Mouse (Mus musculus) hindbrain, embryonic 15.5 days (tissue): ENCODE results near the gene Efcc1. TPM values are rescaled to one million over a fixed set of nuclear protein-coding genes. Genes with fewer than 3 reads are reported as not detected.

Experiments
- ATAC-seq: fragments of 200-750 bp; cut with Nextera tagmentation; 2 replicates; pipeline ENCODE4 v1.8.0; 2017; ENCODE audit warnings: low read depth, moderate number of reproducible peaks, moderate TSS enrichment; ENCODE audit not compliant: low FRiP score
- H3K27ac ChIP-seq: fragments of 300-500 bp; sonication (generic); replicated peaks from 2 replicates; pipeline ENCODE4 v1.5.1; 2015; ENCODE audit warnings: mild to moderate bottlenecking, inconsistent platforms
- H3K27me3 ChIP-seq: fragments of 300-500 bp; sonication (generic); 2 replicates; pipeline ENCODE4 v1.6.1; 2015; ENCODE audit warnings: control low read depth, inconsistent platforms
- H3K36me3 ChIP-seq: fragments of 300-500 bp; sonication (generic); 2 replicates; pipeline ENCODE4 v1.6.1; 2015; ENCODE audit warnings: control low read depth, inconsistent platforms
- H3K4me1 ChIP-seq: fragments of 300-500 bp; sonication (generic); replicated peaks from 2 replicates; pipeline ENCODE4 v1.6.1; 2015; ENCODE audit warnings: control low read depth, inconsistent platforms
- H3K4me2 ChIP-seq: fragments of 300-500 bp; sonication (generic); 2 replicates; pipeline ENCODE4 v1.6.1; 2015; ENCODE audit warnings: moderate library complexity, mild to moderate bottlenecking, inconsistent platforms
- H3K4me3 ChIP-seq: fragments of 300-500 bp; sonication (generic); 2 replicates; pipeline ENCODE4 v1.5.1; 2015; ENCODE audit warnings: mild to moderate bottlenecking, inconsistent platforms
- H3K9ac ChIP-seq: fragments of 300-500 bp; sonication (generic); 2 replicates; pipeline ENCODE4 v1.6.1; 2015; ENCODE audit warnings: inconsistent platforms
- H3K9me3 ChIP-seq: fragments of 300-500 bp; sonication (generic); 2 replicates; pipeline ENCODE4 v1.6.1; 2016; ENCODE audit warnings: control low read depth, inconsistent platforms
- WGBS: fragments of 180-500 bp; shearing (Covaris S2); methylation state at CpG from one replicate; pipeline ENCODE4 v1.1.7; 2015; 5-methylcytosine and 5-hydroxymethylcytosine counted together
- polyA plus RNA-seq: library from polyadenylated mRNA; unstranded; fragments of >200 nt; fragmentation: Nextera tagmentation; extraction: Ambion mirVana; gene quantifications from 2 replicates; pipeline ENCODE4 v1.2.1, GENCODE M21; 2015

Gene Efcc1
- polyA plus RNA-seq, 1 experiment from 2014 or later = 7.0 TPM

DNA sequence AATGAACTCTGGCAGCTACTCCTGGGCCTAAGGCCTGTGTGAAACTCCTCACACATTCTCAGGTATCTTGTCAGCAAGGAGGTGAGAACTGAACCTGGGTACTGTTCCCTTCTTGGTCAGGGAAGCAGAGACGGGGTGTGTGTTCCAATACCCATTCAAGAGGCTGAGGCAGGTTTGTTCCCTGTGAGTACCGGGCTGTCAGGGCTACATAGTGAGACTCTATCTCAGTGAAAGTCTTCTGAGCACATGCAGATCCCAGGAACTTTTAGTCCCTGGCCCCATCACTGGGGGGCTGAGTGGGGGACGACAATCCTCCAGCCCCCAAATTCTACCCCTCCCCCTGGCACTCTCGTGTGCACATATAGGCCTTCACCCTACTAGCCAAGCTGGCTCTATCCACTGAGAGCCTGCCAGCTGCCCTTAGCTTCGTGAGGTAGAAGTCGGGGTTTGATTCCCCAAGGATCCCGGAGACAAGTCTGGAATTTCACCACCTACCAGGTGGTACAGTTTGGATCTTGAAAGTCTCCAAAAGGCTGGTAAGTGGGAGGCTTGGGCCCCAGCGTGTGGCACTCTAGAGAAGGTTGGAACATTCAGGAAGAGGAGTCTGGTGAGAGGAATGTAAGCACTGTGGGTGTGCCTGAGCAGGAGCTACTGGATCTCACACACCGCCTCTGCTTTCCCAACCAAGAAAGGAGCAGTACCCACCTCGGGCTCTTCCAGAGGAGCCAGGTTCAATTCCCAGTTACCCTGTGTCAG, 50.1 kb downstream of the Efcc1 start:
- H3K9ac ChIP-seq = no peak overlapping the region
- H3K4me3 ChIP-seq = no peak overlapping the region
- H3K4me1 ChIP-seq = no peaks in the 10 kb centered on the region
- 83% methylated on average over 10 of the region's 10 CpGs for WGBS
- H3K27me3 ChIP-seq = no peaks in the 10 kb centered on the region
- no peak overlapping the region for H3K4me2 ChIP-seq
- no peaks in the 10 kb centered on the region for H3K9me3 ChIP-seq
- H3K36me3 ChIP-seq = no peaks in the 10 kb centered on the region
- H3K27ac ChIP-seq = no peak overlapping the region
- no peak for ATAC-seq

DNA sequence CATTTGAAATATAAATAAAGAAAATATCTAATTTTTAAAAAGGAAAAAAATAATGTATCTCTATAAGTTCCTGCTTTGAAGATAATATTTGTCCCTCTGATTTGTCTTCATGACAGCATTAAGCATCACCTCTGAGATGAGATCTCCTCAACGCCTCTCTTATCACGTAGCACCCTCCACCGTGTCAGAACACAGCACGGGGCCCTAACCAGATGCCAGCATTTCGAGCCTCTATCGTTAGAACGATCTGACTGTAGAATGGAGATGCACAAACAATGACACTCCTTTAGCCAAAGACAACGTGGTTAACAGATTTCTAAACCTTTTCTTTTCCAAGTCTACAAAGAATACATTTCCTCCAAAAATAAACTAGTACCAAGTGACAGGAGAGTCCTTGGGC, 53.4 kb downstream of the Efcc1 start:
- H3K27ac ChIP-seq = no peak overlapping the region
- peaks cover 2% of the 10 kb centered on the region for H3K4me1 ChIP-seq
- H3K4me2 ChIP-seq = no peak overlapping the region
- H3K9me3 ChIP-seq = no peaks in the 10 kb centered on the region
- 80% methylated on average over 8 of the region's 8 CpGs for WGBS
- no peak overlapping the region for H3K9ac ChIP-seq
- H3K36me3 ChIP-seq = no peaks in the 10 kb centered on the region
- ATAC-seq = no peak
- no peaks in the 10 kb centered on the region for H3K27me3 ChIP-seq
- no peak overlapping the region for H3K4me3 ChIP-seq

DNA sequence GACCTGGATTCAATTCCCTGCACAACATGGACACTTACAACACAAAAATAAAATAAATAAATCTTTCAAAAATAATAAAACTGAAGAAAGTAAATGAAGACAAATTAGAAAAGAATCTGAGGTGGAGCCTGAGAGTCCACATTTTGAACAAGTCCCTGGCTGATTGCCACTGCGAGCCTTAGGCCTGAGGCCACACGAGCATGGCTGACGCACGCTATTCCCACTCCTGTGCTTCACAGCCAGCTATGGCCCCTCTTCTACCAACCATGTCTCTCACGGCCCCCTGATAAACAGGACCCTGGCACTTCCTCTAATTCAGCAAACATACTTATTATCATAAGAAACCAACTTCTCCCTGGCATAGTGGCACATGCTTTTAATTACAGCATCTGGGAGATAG, 56.0 kb downstream of the Efcc1 start:
- no peak overlapping the region for H3K27ac ChIP-seq
- ATAC-seq = no peak
- H3K4me3 ChIP-seq = no peak overlapping the region
- WGBS = 87% methylated on average over 5 of the region's 5 CpGs
- H3K4me2 ChIP-seq = no peak overlapping the region
- no peaks in the 10 kb centered on the region for H3K9me3 ChIP-seq
- H3K9ac ChIP-seq = no peak overlapping the region
- H3K27me3 ChIP-seq = no peaks in the 10 kb centered on the region
- H3K36me3 ChIP-seq = no peaks in the 10 kb centered on the region
- H3K4me1 ChIP-seq = peaks cover 9% of the 10 kb centered on the region

DNA sequence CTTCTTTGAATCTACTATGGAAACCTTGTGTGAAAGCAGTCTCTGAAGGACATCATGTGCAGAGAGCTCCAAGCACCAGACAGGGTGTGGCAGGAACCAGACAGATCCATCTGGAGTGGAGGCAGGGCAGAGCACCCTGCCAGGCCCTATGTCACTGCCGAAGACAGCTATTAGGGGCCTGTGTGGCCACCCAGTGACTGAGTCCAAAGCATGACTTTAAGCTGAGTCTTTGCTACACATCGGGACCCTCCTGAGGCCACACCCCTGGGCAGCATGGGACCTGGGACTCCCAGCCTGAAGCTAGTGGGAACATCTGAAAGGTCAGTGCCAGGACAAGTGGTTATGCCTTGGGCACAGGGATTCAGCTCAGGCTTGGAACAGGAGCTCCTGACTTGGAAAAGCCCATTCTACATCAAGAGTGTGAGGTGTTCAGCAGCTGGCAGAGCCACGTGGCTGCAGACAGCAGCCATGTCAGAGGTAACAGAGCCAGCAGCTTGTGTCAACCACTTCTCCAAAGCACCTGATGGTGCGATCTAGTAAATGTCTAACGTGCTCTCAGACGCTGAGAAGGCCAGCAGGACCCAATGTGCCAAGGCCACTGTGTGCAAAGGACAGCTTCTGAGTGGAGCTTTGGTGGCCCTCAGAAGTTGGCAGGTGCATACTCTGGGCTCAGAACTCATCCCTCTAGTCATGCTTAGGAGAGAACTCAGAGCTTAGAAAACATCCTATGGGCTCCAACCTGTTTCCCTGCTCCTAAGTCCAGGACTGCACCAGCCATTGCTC, 56.6 kb downstream of the Efcc1 start:
- ATAC-seq = no peak
- Histone ChIP-seq H3K9me3 (no peaks in the 10 kb centered on the region), H3K4me1 (peaks cover 9% of the 10 kb centered on the region), H3K27me3 (no peaks in the 10 kb centered on the region), H3K4me3 (no peak overlapping the region), H3K36me3 (0 out of 2 replicates have a peak, but pooled peaks cover 3% of the 10 kb centered on the region), H3K27ac (no peak overlapping the region), H3K4me2 (no peak overlapping the region), H3K9ac (no peak overlapping the region)
- WGBS = 88% methylated on average over 6 of the region's 6 CpGs

DNA sequence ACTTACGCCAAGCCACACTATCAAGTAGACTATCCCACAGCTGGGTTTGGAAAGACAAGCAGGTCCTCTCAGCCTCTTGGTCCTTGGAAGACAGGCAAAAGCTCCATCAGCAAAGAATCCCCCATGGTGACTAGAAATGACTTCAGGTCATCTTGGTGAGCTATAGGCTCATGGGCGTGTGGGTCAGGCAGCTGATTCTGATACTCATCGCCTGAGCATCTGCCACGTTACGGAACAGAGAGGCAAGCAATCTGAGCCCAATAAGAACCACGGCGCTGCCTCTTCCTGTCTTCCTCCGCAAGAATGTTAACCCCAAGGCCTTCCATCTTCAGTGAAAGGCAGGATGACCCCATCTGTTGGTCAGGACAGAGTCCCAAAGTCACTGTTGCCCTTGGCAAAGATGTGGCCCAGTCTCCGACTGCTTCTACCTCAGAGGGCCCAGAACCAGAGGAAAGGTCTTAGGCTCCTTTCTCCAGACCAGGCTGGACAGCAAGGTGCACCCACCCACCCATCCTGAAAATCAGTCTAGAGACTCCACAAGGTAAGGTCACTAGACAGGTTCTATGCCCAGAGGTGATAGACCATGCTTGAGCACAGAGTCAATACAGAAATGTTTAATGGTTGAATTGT, 57.7 kb downstream of the Efcc1 start:
- H3K27ac ChIP-seq = no peak overlapping the region
- no peak for ATAC-seq
- 0 out of 2 replicates have a peak, but pooled peaks cover 3% of the 10 kb centered on the region for H3K36me3 ChIP-seq
- H3K9me3 ChIP-seq = no peaks in the 10 kb centered on the region
- peaks cover 9% of the 10 kb centered on the region for H3K4me1 ChIP-seq
- 96% methylated on average over 9 of the region's 9 CpGs for WGBS
- no peak overlapping the region for H3K4me3 ChIP-seq
- no peak overlapping the region for H3K9ac ChIP-seq
- H3K4me2 ChIP-seq = no peak overlapping the region
- H3K27me3 ChIP-seq = no peaks in the 10 kb centered on the region

DNA sequence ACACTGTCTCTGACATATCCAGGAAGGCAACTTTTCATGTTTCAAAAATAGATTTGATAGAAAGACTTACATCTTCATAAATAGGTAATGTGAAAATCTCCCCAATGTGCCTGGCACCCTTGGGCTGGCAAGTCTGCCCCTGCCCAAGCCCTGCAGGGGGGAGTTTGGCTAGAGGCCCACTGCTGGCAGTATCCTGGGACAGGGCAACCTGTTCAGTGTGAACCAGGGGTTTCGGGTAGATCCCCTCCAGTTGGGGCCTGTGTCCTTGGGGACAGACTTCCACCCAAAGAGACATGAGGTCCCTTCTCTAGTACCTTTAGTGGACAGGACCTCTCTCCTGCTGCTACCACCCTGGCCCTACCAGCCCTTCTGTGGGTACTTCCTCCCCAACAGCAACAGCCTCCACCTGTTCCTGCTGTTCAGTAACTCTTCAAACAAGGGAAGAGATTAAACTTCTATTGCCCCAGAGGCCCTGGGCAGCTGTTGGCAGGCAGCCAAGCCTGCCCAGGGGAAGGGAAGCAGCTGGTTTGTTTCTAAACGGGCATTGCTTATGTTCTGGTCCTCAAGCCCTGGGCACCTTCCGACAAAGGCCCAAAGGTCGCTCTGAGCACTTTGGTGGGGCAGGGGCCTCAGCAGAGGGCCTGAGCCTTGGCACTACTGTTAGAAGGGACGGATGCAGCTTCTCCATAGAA, 58.4 kb downstream of the Efcc1 start:
- no peak overlapping the region for H3K27ac ChIP-seq
- no peak for ATAC-seq
- 36% methylated on average over 5 of the region's 5 CpGs for WGBS
- H3K4me2 ChIP-seq = no peak overlapping the region
- H3K9me3 ChIP-seq = no peaks in the 10 kb centered on the region
- no peak overlapping the region for H3K4me3 ChIP-seq
- H3K4me1 ChIP-seq = peaks cover 9% of the 10 kb centered on the region
- H3K9ac ChIP-seq = no peak overlapping the region
- no peaks in the 10 kb centered on the region for H3K27me3 ChIP-seq
- H3K36me3 ChIP-seq = 0 out of 2 replicates have a peak, but pooled peaks cover 3% of the 10 kb centered on the region

DNA sequence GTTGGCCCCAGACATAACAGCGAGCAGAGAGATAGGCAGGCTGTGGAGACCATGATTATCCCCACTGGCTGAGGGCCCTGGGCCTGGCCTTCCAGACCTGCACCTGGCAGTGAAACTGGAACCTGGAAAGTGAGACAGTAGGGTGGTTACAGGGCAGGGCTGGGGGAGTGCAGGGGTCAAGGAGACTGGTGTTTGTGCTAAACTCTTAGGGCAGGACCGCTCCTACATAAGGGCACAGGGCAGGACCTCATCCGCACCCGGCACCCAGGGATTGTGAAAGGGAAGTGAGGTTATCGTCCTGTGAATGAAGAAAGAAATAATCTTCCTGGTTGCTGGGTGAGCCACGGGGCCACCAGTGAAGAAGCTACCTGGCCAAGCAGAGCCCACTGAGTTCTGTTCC, 59.1 kb downstream of the Efcc1 start:
- Histone ChIP-seq H3K4me3 (no peak overlapping the region), H3K9me3 (no peaks in the 10 kb centered on the region), H3K36me3 (0 out of 2 replicates have a peak, but pooled peaks cover 3% of the 10 kb centered on the region), H3K4me1 (peaks cover 9% of the 10 kb centered on the region), H3K4me2 (no peak overlapping the region), H3K27me3 (no peaks in the 10 kb centered on the region), H3K27ac (no peak overlapping the region), H3K9ac (no peak overlapping the region)
- no peak for ATAC-seq
- 92% methylated on average over 6 of the region's 6 CpGs for WGBS

DNA sequence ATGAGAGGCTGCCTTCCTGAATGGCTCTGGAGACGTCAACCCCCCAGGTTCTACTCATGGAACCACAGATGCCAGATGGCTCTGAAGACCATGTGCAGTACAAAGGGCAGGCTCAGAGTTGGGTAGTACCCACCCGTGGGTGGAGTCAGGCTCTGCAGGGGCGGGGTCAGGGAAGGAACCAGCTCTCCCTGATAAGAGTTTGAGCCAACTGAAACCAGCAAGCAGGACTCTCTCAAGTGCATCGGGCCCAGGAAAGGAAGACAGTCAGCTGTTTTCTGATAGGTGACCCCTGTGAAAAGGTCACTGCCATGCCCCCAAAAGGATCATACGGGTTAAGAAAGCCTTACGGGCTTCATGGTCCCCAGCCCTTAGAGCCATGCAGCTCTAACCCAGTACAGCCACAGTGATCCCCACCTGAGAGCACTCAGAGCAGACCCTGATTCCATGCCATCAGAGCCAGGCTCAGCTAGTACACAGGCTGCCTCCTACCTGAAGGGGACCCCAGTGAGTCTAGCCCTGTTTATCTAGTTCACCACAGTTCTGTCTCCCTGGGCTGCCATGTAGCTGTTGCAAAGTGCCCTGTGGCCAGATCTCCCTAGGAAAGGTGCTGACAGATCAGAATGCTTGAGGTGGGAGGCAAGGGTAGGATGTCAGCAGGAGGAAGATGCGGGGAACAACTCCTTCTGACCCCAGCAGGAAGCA, 60.3 kb downstream of the Efcc1 start:
- no peak overlapping the region for H3K4me2 ChIP-seq
- 0 out of 2 replicates have a peak, but pooled peaks cover 3% of the 10 kb centered on the region for H3K36me3 ChIP-seq
- 79% methylated on average over 7 of the region's 7 CpGs for WGBS

DNA sequence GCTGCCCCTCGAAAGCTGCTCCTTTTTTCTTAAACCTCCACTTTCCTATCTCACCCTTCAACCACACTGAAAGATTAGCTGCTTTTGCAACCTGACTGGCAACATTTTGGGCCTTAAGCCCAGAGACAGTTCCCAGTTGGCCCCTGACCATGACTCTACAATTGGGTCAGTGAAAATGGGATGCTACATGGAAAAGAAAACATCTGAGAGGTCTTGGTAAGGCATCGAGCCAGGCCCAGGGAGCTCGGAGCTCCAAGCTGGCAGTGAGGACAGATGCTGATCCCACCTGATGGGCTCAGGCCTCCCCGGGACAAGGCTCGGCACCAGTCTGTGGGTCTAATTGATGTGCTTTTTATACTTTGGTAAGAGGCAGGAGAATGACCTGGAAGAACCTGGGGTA, 61.2 kb downstream of the Efcc1 start:
- Histone ChIP-seq H3K27ac (no peak overlapping the region), H3K4me1 (peaks cover 9% of the 10 kb centered on the region), H3K9ac (no peak overlapping the region), H3K27me3 (no peaks in the 10 kb centered on the region), H3K36me3 (0 out of 2 replicates have a peak, but pooled peaks cover 3% of the 10 kb centered on the region), H3K9me3 (no peaks in the 10 kb centered on the region), H3K4me3 (no peak overlapping the region), H3K4me2 (no peak overlapping the region)
- 93% methylated on average over 5 of the region's 5 CpGs for whole genome bisulfite sequencing
- ATAC-seq = no peak

More for the DNA sequence above, 60.3 kb downstream of the Efcc1 start:
- ATAC-seq = no peak
- Histone ChIP-seq H3K9me3 (no peaks in the 10 kb centered on the region), H3K4me3 (no peak overlapping the region), H3K27me3 (no peaks in the 10 kb centered on the region), H3K4me1 (peaks cover 9% of the 10 kb centered on the region), H3K9ac (no peak overlapping the region), H3K27ac (no peak overlapping the region)

DNA sequence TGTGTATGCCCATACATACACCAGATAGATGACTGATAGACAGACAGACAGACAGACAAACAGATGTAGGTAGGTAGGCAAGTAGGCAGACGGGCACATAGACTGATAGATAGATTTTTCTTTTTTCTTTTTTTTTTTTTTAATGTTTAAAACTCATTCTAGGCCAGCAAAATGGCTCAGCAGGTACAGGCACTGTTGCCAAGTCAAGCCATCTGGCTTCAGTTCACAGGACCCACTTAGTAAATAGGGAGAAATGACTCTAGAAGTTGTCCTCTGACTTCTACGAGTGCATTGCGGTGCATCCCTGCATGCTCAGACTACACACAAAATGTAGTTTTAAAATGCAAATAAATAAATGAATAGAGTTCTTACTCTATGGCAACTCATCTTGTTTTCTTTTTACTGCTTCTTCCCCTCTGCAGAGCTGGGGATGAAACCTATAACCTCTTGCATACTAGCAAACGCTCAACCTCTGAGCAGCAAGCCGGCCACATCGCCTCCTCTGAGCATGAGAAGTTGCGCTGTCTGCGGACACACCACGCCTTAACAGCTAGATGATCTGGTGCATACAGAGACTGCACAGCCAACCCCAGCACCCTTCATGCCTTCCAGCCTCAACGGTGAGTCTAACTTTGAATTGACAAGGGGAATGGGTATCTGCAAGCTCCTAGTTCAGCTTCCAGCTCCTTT, 63.3 kb downstream of the Efcc1 start:
- Histone ChIP-seq H3K4me2 (no peak overlapping the region), H3K9me3 (no peaks in the 10 kb centered on the region), H3K4me1 (peaks cover 8% of the 10 kb centered on the region), H3K9ac (no peak overlapping the region), H3K36me3 (0 out of 2 replicates have a peak, but pooled peaks cover 3% of the 10 kb centered on the region), H3K27me3 (no peaks in the 10 kb centered on the region), H3K27ac (no peak overlapping the region), H3K4me3 (no peak overlapping the region)
- ATAC-seq = no peak
- 91% methylated on average over 10 of the region's 10 CpGs for WGBS
